Mouse (Mus musculus) ovary, postnatal 14 days (tissue): ENCODE measurements at regions not wholly inside any gene's neighbourhood (a gene's known extent, or its start where the extent isn't known, plus 50 kb on each side); places are given as distances from the start of the nearest gene placed in this dataset.

Experiments used
- DNase-seq: peaks from one replicate; pipeline ENCODE4 v3.0.0; 2022; ENCODE audit warnings: low spot score

DNA sequence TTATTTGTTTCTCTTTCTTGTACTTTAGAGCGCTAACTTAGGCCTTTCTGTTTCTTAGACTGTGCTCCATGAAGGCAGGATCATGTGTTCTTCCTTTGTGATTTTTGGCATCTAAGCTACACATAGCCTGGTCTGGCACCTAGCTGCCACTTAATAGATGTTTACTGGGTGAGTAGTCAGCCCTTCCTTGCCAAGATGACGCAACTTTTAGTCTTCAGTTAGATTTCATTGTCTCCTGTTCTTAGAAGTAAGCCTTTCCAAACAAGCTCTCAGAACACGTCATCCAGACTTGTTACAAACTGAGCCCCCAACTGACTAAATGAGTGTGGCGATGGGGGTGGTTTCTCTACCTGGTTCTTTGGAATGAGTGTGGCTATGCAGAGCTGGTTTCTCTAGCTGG lies 85.4 kb upstream of the Rapgef5 start:
- no peak for DNase-seq

GRCm38 (mm10) chr12:117432788-117433187 lies 83.5 kb upstream of the Rapgef5 start:
- DNase-seq: no peak

- no peak for DNase-seq
These were observed 79.3 kb upstream of the Rapgef5 start for GRCm38 (mm10) chr12:117437011-117437410.

GRCm38 (mm10) chr12:117439015-117439605 lies 77.2 kb upstream of the Rapgef5 start:
- DNase-seq: no peak

GRCm38 (mm10) chr12:117444247-117444989 lies 71.9 kb upstream of the Rapgef5 start:
- no peak for DNase-seq

- DNase-seq: no peak
These were observed 69.1 kb upstream of the Rapgef5 start for GRCm38 (mm10) chr12:117447223-117447622.

GRCm38 (mm10) chr12:117447843-117448728 lies 68.2 kb upstream of the Rapgef5 start:
- DNase-seq: no peak

DNA sequence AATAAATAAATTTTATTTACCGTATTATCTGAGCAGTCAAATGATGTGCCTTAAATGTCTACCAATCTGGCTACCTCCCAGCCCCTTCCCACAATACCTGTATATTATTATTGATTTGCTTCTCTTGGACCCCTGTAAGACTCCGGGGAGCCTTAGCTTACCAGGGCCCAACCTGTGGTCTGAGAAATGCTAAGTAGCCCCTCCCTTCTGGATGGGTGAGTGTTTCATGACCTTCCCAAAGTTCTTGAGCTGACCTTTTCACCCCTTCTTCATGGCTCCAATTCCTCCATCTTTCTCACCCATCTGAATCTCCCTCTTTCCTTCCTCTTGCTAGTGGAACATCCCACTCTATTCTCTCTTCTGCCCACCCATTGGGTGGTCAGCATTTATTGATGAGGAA lies 67.2 kb upstream of the Rapgef5 start:
- DNase-seq: no peak

- DNase-seq: no peak
These were observed 66.2 kb upstream of the Rapgef5 start for GRCm38 (mm10) chr12:117450106-117450505.

DNA sequence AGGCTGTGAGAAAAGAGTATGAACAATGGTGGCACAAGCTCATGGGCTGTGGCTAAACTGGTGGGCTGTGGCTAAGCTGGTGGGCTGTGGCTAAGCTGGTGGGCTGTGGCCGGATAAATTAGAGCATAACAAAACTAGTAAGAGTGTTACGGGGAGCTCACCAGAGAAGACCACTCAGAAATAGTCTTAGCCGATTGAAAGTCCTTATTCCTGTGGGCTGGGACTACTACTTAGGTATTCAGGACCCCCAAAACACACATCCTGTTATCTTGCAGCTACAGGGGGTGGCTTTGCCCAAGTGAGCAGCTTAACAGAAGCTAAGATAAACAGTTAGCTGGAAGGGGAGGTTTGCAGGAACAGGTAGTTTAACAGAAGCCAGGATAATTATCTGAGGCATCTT lies 65.4 kb upstream of the Rapgef5 start:
- DNase-seq: no peak

DNA sequence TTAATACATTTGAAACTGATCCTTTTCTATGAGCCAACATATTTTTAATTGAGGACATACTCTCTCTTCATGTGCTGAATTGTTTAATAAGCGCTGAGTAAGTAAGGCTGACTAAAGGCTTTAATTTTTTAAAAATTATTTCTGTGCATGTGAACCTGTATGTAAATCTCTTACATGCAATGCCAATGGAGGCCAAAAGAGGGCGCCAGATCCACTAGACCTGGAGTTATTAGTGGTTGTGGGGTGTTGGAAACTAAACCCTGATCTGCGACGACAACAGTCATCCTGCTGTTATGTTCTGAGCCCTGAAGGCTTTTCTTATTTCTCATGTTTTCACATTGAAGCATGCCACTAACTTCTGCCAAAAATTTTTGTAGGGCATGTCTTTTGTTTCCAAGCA lies 64.8 kb upstream of the Rapgef5 start:
- no peak for DNase-seq

DNA sequence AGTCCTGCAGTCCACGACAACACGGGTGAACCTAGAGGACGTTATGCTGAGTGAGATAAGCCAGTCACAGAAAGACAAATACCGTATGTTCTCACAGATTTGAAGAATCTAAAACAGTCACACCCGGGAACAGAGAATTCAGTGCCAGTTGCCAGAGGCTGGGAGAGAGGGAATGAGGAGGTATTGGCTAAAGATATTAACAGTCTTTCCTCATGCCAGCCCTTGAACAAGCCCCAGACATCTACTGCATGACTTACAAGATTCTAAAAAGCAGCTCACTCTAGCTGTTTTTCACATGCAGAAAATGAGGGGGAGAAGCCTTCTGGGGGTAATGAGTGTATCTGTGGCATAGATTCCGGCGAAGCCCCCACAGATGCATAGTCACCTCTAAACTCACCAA lies 60.5 kb upstream of the Rapgef5 start:
- no peak for DNase-seq

DNA sequence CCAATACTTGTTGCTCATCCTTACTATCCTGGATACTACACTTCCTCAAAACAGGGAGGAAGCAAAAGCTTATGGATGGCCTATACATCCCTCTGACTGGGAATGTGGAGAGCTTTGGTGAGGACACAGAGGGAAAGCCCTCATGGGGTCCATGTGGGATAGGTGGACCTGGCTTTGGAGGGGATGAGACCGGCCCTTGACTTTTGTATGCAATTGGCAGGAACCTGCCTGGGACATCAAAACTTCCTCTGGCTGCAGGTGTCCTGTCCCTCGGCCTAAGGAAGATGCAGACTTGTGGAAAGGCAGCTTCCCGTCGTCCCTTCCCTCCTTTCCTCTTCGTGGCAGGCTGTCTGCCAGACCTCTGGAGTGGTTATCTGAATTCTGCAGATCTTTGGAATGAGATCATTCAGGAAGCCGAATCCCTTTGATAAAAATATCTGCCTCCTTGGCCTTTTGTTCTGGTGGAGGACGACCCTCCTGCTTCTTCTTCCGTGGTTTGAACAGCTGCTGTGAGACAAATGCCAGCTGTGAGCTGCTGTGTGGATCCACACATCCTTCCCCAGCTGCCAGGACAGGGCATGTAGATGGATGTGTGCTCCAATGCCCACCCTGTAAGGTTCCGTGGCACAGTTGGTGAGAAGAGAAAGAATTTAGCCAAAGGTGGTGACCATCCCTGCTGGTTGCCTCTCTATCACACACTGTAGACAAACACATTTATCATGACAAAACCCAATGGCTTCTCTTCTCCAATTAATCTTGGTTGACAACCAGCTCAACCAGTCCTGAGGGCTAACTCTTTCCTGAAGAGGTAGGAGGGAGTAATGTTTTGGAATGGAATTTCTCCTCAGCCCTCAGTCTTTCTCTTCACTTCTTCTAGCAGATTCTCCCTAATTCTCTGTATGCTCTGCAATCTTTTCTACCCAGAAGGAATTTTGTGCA lies 57.9 kb upstream of the Rapgef5 start:
- no peak for DNase-seq

GRCm38 (mm10) chr12:117459541-117459940 lies 56.7 kb upstream of the Rapgef5 start:
- DNase-seq: no peak

- DNase-seq: no peak
These were observed 51.1 kb upstream of the Rapgef5 start for GRCm38 (mm10) chr12:117465206-117465605.

- DNase-seq: no peak
These were observed 50.3 kb upstream of the Rapgef5 start for GRCm38 (mm10) chr12:117465998-117466397.
